Mouse (Mus musculus): Measurements from ENCODE around the gene Tsc22d2. TPM values are rescaled to one million over a fixed set of nuclear protein-coding genes. Genes with fewer than 3 reads are reported as not detected.
A peak's percentile ranks its signal among the peaks of the same experiment; 100 is the strongest.

The Tsc22d2 gene
- polyA plus RNA-seq, 1 experiment from 2014 or later: 12.8 TPM

GRCm38 (mm10) chr3:58382676-58383075, 31.8 kb upstream of the Tsc22d2 start:
- no peak overlapping the region for H3K4me3 ChIP-seq (ENCODE audit: low read depth, low read length)
- H3K27ac ChIP-seq (replicated peaks; ENCODE audit: low read depth, low read length): no peak overlapping the region
- WGBS: 94% methylated on average over 1 of the region's 1 CpGs
- no peaks in the 10 kb centered on the region for H3K4me1 ChIP-seq (ENCODE audit: control insufficient read depth, insufficient read depth, low read length)
- DNase-seq (ENCODE audit: low spot score) (no peak), ATAC-seq (replicated peaks; ENCODE audit: insufficient number of reproducible peaks, low FRiP score, low TSS enrichment, low read depth) (no peak)
- H3K9ac ChIP-seq (replicated peaks; ENCODE audit: low read length): no peak overlapping the region
- H3K4me2 ChIP-seq (ENCODE audit: low read depth, low read length): no peak overlapping the region
- no peaks in the 10 kb centered on the region for H3K9me3 ChIP-seq (replicated peaks; ENCODE audit: control insufficient read depth, low read length)
- no peaks in the 10 kb centered on the region for H3K36me3 ChIP-seq (replicated peaks; ENCODE audit: control insufficient read depth, insufficient read depth, low read depth, low read length)
- H3K27me3 ChIP-seq (ENCODE audit: control insufficient read depth, insufficient read depth, low read length): no peaks in the 10 kb centered on the region

- Histone ChIP-seq H3K4me2 (ENCODE audit: low read depth, low read length) (no peak overlapping the region), H3K36me3 (replicated peaks; ENCODE audit: control insufficient read depth, insufficient read depth, low read depth, low read length) (no peaks in the 10 kb centered on the region), H3K27ac (replicated peaks; ENCODE audit: low read depth, low read length) (no peak overlapping the region), H3K9ac (replicated peaks; ENCODE audit: low read length) (no peak overlapping the region), H3K4me3 (ENCODE audit: low read depth, low read length) (no peak overlapping the region), H3K27me3 (ENCODE audit: control insufficient read depth, insufficient read depth, low read length) (no peaks in the 10 kb centered on the region), H3K4me1 (ENCODE audit: control insufficient read depth, insufficient read depth, low read length) (no peaks in the 10 kb centered on the region), H3K9me3 (replicated peaks; ENCODE audit: control insufficient read depth, low read length) (no peaks in the 10 kb centered on the region)
- WGBS: 57% methylated on average over 1 of the region's 1 CpGs
- no peak for DNase-seq (ENCODE audit: low spot score)
- no peak for ATAC-seq (replicated peaks; ENCODE audit: insufficient number of reproducible peaks, low FRiP score, low TSS enrichment, low read depth)
Observed at GRCm38 (mm10) chr3:58385060-58385459, 29.5 kb upstream of the Tsc22d2 start.

GRCm38 (mm10) chr3:58388731-58389130, 25.8 kb upstream of the Tsc22d2 start:
- WGBS: 84% methylated on average over 4 of the region's 4 CpGs
- Histone ChIP-seq H3K4me2 (ENCODE audit: low read depth, low read length) (no peak overlapping the region), H3K27ac (replicated peaks; ENCODE audit: low read depth, low read length) (no peak overlapping the region), H3K9ac (replicated peaks; ENCODE audit: low read length) (no peak overlapping the region), H3K27me3 (ENCODE audit: control insufficient read depth, insufficient read depth, low read length) (no peaks in the 10 kb centered on the region), H3K36me3 (replicated peaks; ENCODE audit: control insufficient read depth, insufficient read depth, low read depth, low read length) (no peaks in the 10 kb centered on the region), H3K4me1 (ENCODE audit: control insufficient read depth, insufficient read depth, low read length) (no peaks in the 10 kb centered on the region), H3K4me3 (ENCODE audit: low read depth, low read length) (no peak overlapping the region), H3K9me3 (replicated peaks; ENCODE audit: control insufficient read depth, low read length) (no peaks in the 10 kb centered on the region)
- ATAC-seq (replicated peaks; ENCODE audit: insufficient number of reproducible peaks, low FRiP score, low TSS enrichment, low read depth) (no peak), DNase-seq (ENCODE audit: low spot score) (no peak)

GRCm38 (mm10) chr3:58398541-58398940, 16.0 kb upstream of the Tsc22d2 start:
- no peak overlapping the region for H3K4me2 ChIP-seq (ENCODE audit: low read depth, low read length)
- no peak overlapping the region for H3K27ac ChIP-seq (replicated peaks; ENCODE audit: low read depth, low read length)
- H3K36me3 ChIP-seq (replicated peaks; ENCODE audit: control insufficient read depth, insufficient read depth, low read depth, low read length): no peaks in the 10 kb centered on the region
- no peaks in the 10 kb centered on the region for H3K9me3 ChIP-seq (replicated peaks; ENCODE audit: control insufficient read depth, low read length)
- DNase-seq (ENCODE audit: low spot score) (no peak), ATAC-seq (replicated peaks; ENCODE audit: insufficient number of reproducible peaks, low FRiP score, low TSS enrichment, low read depth) (no peak)
- no peaks in the 10 kb centered on the region for H3K27me3 ChIP-seq (ENCODE audit: control insufficient read depth, insufficient read depth, low read length)
- no peak overlapping the region for H3K9ac ChIP-seq (replicated peaks; ENCODE audit: low read length)
- H3K4me3 ChIP-seq (ENCODE audit: low read depth, low read length): no peak overlapping the region
- H3K4me1 ChIP-seq (ENCODE audit: control insufficient read depth, insufficient read depth, low read length): no peaks in the 10 kb centered on the region
- WGBS: 74% methylated on average over 5 of the region's 5 CpGs

GRCm38 (mm10) chr3:58399931-58400330, 14.6 kb upstream of the Tsc22d2 start:
- Histone ChIP-seq H3K27ac (replicated peaks; ENCODE audit: low read depth, low read length) (no peak overlapping the region), H3K9ac (replicated peaks; ENCODE audit: low read length) (no peak overlapping the region), H3K9me3 (replicated peaks; ENCODE audit: control insufficient read depth, low read length) (no peaks in the 10 kb centered on the region), H3K36me3 (replicated peaks; ENCODE audit: control insufficient read depth, insufficient read depth, low read depth, low read length) (no peaks in the 10 kb centered on the region), H3K27me3 (ENCODE audit: control insufficient read depth, insufficient read depth, low read length) (no peaks in the 10 kb centered on the region), H3K4me1 (ENCODE audit: control insufficient read depth, insufficient read depth, low read length) (no peaks in the 10 kb centered on the region), H3K4me3 (ENCODE audit: low read depth, low read length) (no peak overlapping the region), H3K4me2 (ENCODE audit: low read depth, low read length) (no peak overlapping the region)
- WGBS: 43% methylated on average over 3 of the region's 3 CpGs
- DNase-seq (ENCODE audit: low spot score) (no peak), ATAC-seq (replicated peaks; ENCODE audit: insufficient number of reproducible peaks, low FRiP score, low TSS enrichment, low read depth) (no peak)

- H3K4me1 ChIP-seq (ENCODE audit: control insufficient read depth, insufficient read depth, low read length): no peaks in the 10 kb centered on the region
- no peaks in the 10 kb centered on the region for H3K36me3 ChIP-seq (replicated peaks; ENCODE audit: control insufficient read depth, insufficient read depth, low read depth, low read length)
- ATAC-seq (replicated peaks; ENCODE audit: insufficient number of reproducible peaks, low FRiP score, low TSS enrichment, low read depth) (no peak), DNase-seq (ENCODE audit: low spot score) (no peak)
- H3K4me2 ChIP-seq (ENCODE audit: low read depth, low read length): no peak overlapping the region
- H3K27me3 ChIP-seq (ENCODE audit: control insufficient read depth, insufficient read depth, low read length): no peaks in the 10 kb centered on the region
- H3K4me3 ChIP-seq (ENCODE audit: low read depth, low read length): no peak overlapping the region
- H3K9me3 ChIP-seq (replicated peaks; ENCODE audit: control insufficient read depth, low read length): no peaks in the 10 kb centered on the region
- no peak overlapping the region for H3K9ac ChIP-seq (replicated peaks; ENCODE audit: low read length)
- H3K27ac ChIP-seq (replicated peaks; ENCODE audit: low read depth, low read length): no peak overlapping the region
Observed at GRCm38 (mm10) chr3:58411669-58412068, 2.8 kb upstream of the Tsc22d2 start.

GRCm38 (mm10) chr3:58413671-58414070, 844 bp upstream of the Tsc22d2 start:
- ATAC-seq (replicated peaks; ENCODE audit: insufficient number of reproducible peaks, low FRiP score, low TSS enrichment, low read depth): no peak
- no peak overlapping the region for H3K9ac ChIP-seq (replicated peaks; ENCODE audit: low read length)
- no peaks in the 10 kb centered on the region for H3K27me3 ChIP-seq (ENCODE audit: control insufficient read depth, insufficient read depth, low read length)

GRCm38 (mm10) chr3:58414986-58415883, 720 bp downstream of the Tsc22d2 start:
- H3K4me3 ChIP-seq (ENCODE audit: low read depth, low read length): peak overlapping the region; percentile 99
- peak; percentile 48 for DNase-seq (ENCODE audit: low spot score)
- no peaks in the 10 kb centered on the region for H3K36me3 ChIP-seq (replicated peaks; ENCODE audit: control insufficient read depth, insufficient read depth, low read depth, low read length)
- no peaks in the 10 kb centered on the region for H3K4me1 ChIP-seq (ENCODE audit: control insufficient read depth, insufficient read depth, low read length)
- peak overlapping the region; percentile 95 for H3K4me2 ChIP-seq (ENCODE audit: low read depth, low read length)
- ATAC-seq (replicated peaks; ENCODE audit: insufficient number of reproducible peaks, low FRiP score, low TSS enrichment, low read depth): peak; percentile 76
- under 1% methylated on average over 84 of the region's 113 CpGs for WGBS
- H3K9ac ChIP-seq (replicated peaks; ENCODE audit: low read length): peak overlapping the region; percentile 96
- H3K9me3 ChIP-seq (replicated peaks; ENCODE audit: control insufficient read depth, low read length): no peaks in the 10 kb centered on the region
- H3K27ac ChIP-seq (replicated peaks; ENCODE audit: low read depth, low read length): peak overlapping the region; percentile 99
- no peaks in the 10 kb centered on the region for H3K27me3 ChIP-seq (ENCODE audit: control insufficient read depth, insufficient read depth, low read length)

More at GRCm38 (mm10) chr3:58413671-58414070, 844 bp upstream of the Tsc22d2 start:
- Histone ChIP-seq H3K9me3 (replicated peaks; ENCODE audit: control insufficient read depth, low read length) (no peaks in the 10 kb centered on the region), H3K36me3 (replicated peaks; ENCODE audit: control insufficient read depth, insufficient read depth, low read depth, low read length) (no peaks in the 10 kb centered on the region), H3K27ac (replicated peaks; ENCODE audit: low read depth, low read length) (no peak overlapping the region), H3K4me2 (ENCODE audit: low read depth, low read length) (peak overlapping the region; percentile 5; the same call in 1 of the 2 replicates), H3K4me3 (ENCODE audit: low read depth, low read length) (peak overlapping the region; percentile 99), H3K4me1 (ENCODE audit: control insufficient read depth, insufficient read depth, low read length) (no peaks in the 10 kb centered on the region)
- 46% methylated on average over 5 of the region's 5 CpGs for WGBS
- no peak for DNase-seq (ENCODE audit: low spot score)
